Mouse (Mus musculus) MEL (cell line): ENCODE data around the gene Dlg5.

ENCODE experiments used
- CTCF ChIP-seq, 3 experiments: IDR thresholded peaks in 2 of 3; conservative IDR thresholded peaks in 1 of 3; 2 replicates each; pipeline ENCODE4 v1.5.1; 2011 to 2012; ENCODE audit warnings: low read length in 3 of 3, low read depth in 2 of 3, mild to moderate bottlenecking in 2 of 3, improper control_type of control experiment in 1 of 3, inconsistent platforms in 1 of 3, mixed read lengths in 1 of 3, moderate library complexity in 1 of 3; ENCODE audit not compliant: control insufficient read depth in 1 of 3, insufficient read depth in 1 of 3, poor library complexity in 1 of 3, severe bottlenecking in 1 of 3
- E2F4 ChIP-seq: IDR thresholded peaks from 2 replicates; pipeline ENCODE4 v1.6.1; 2011; ENCODE audit warnings: low read depth, low read length, improper control_type of control experiment, borderline replicate concordance
- SIN3A ChIP-seq: IDR thresholded peaks from 2 replicates; pipeline ENCODE4 v1.6.1; 2012; ENCODE audit warnings: low read length, improper control_type of control experiment, inconsistent platforms
- TAL1 ChIP-seq: IDR thresholded peaks from 2 replicates; pipeline ENCODE4 v1.6.1; 2012; ENCODE audit warnings: mild to moderate bottlenecking, inconsistent platforms, low read length, moderate library complexity, mixed read lengths
- USF1 ChIP-seq: IDR thresholded peaks from 2 replicates; pipeline ENCODE4 v1.6.1; 2014; ENCODE audit warnings: low read depth, mild to moderate bottlenecking, inconsistent platforms, low read length, improper control_type of control experiment, moderate library complexity

DNA sequence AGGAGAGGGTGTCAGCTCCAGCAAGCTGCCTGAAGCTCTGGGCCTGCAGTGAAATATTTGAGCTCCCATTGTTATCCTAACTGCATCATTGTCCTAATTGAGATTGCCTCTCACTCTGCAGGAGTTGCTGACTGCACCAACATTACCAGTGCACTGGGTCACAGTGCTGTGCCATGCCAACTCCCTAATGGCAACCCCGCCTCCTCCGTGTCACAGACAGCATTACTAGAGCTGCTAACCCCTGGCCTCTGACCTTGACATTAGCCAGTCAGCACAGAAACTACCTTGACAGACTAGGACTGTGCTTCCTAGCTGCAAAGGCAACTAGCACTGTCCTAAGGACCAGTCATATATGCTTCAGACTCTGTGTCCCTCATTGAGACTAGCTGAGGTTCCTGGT, 139.0 kb downstream of the Dlg5 start:
- no peak for TF ChIP-seq TAL1
- TF ChIP-seq SIN3A: no peak
- no peak for TF ChIP-seq CTCF (IDR thresholded peaks at IDR 0.05 in 2 of 3, conservative IDR thresholded peaks at IDR 0.05 in 1 of 3; ENCODE audit: control insufficient read depth in 1 of 3, insufficient read depth in 1 of 3, low read depth in 2 of 3, low read length in 3 of 3, poor library complexity in 1 of 3, severe bottlenecking in 1 of 3)
- TF ChIP-seq USF1: no peak
- no peak for TF ChIP-seq E2F4
